Mouse (Mus musculus): ENCODE data around the gene Acvr1.

Gene Acvr1

DNA sequence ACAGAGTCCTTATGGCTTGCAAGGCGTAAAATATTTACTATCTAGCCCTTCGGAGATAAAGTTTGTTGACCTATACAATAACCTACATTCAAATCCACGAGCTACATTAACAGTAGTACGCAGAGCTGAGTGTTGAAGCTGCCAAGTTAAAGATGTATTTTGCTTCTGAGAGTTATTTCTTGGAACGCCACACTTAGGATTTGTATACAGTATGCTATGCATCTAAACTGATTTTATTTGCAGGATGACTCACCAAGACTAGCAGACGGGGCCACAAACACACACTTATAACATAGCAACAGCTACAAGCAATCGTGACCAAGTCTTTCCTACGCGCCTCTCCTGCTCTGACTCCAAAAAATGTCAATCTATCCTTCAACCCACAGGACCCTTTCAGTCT, 46.2 kb downstream of the Acvr1 start:
- DNase-seq (ENCODE audit: low read depth, low spot score): no peak

DNA sequence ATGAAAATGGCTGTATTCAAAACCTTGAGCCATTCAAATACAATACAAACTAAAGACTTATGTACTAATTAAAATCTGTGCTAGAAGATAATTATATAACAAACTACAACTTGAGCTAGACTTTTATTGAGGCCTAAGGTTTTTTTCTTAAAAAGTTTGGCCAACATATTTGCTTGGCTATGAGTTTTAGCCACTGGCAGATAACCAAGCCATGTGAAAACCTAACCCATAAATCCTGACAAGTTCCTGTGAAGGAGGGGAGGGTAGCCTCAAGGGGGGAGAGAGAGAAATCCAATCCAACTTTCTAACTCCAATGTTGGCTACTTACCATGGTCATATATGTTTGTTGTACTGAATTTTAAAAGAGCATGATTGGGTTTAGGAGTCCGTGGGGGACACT, 48.4 kb downstream of the Acvr1 start:
- DNase-seq (ENCODE audit: low read depth, low spot score): no peak

DNA sequence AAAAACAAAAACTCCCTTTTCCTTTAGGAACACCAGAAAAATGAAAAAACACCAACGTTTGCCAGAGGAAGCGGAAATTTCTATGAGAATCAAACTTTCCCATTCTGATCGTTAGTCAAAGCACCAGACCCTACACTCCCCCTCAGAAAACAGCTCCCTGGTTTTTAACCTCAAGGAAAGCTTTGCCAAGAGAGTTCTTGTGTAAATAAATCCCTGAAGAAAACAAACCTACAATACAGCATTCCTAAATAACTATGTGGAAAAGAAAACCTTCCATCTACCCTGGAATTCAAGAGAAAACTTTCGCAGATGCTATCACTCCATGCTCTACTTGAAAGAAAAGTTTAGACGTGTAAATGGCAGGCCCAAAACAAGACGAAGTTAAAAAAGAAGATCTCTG, 50.0 kb downstream of the Acvr1 start:
- DNase-seq (ENCODE audit: low read depth, low spot score): no peak

DNA sequence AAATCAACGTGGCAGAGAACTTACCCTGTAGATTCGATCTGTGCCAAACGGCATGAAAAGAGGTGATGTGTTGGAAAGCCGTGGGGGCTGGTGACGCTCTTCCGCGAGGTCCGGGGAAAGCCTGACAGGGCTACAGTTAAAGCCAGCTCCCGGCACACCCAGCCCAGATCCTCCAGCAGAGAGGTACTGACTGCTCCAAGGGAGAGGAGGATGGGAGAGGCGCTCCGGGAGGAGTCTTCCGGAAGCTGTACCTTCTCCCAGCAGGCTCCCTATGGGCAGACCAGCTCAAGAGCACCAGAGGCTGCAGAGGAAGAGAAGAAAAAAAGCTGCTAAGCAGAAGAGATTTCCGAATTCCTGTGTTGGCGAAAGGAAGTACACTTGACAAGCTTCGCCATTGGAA, 51.0 kb downstream of the Acvr1 start:
- no peak for DNase-seq (ENCODE audit: low read depth, low spot score)

DNA sequence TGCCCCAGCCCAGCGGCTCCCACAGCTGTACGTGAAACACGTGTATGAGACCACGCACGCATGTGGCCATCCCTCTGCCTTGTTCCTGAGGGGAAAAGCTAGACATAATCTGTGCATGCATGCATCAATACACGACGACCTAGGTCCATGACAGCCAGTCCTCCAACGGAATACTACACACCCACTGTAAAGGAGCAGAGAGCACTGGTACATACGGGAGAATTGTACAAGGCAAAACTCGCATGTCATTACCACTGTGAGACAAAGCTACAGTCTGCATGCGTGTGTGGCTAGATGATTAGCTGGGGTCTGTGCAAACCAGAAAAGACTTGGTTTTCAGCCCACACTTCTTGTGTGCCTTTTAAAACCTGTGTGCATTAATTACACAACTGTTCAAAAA, 52.5 kb downstream of the Acvr1 start:
- DNase-seq (ENCODE audit: low read depth, low spot score): no peak

DNA sequence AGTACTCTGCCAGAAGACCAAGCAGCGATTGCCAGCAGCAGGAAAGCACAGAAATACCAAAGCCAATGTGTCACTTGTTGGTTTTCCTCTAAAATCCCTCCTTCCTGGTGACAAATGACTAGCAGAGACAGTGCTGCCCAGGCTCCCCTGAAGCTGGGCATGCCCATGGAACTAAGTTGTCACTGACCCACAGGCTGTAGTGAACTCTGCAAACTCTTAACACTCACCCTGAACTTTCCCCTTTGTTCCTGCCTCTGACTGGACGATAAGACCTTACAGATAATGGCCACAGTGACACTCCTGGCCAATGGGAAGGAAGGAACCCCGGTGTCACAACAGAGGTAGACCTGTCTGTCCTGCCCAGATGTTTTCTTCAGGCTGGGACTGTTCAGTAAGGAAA, 53.7 kb downstream of the Acvr1 start:
- DNase-seq (ENCODE audit: low read depth, low spot score): no peak

DNA sequence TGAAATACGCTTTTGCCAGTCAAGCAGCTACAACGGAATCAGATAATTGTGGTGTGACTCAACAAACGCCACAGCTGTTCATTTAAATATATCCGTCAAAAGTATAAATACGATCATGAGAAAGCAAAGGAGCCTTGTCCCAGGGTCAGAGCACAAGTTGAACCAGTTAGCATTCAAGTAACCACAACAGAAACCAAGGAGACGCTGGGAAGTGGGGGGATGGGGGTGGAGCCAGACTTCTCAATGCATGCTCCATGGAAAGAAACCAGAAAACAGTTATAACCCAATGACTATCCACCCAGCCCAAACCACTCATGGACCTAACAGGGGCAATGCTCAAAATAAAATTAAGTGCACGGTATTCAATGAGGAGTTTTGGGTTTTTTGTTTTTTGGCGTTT, 56.8 kb downstream of the Acvr1 start:
- no peak for DNase-seq (ENCODE audit: low read depth, low spot score)

DNA sequence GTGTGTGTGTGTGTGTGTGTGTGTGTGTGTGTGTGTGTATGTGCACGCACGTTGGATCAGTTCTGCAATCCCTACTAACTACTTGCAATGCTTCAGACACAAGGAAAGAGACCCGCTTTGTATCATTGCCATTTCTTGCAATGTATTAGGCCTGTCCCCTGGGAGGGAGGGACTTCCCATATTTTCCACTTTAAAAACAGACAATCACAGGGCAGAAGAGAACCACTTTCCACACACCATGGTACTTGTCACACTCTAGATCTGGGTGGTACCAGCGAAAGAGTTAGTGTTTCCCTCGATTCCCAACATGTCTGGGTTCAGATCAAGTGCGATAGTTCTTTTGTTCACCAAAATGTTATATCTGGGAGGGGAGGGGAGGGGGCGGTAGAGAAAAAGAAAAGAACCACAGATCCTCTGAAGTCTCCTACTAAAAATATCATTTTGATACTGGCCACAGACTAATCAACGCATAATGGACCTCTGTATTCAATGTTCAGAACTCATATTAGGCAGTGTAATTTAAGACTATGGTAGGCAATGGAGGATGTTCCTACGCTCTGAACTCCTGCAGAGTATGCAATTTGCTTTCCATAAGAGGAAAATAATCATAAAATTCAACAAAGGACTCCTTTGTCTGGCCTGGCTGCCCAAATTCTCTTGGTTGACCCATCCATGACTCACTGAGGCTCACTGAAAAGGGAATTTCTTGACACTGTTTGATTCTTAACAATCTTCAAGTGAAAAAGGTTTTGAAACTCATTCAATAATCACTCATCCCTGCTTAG, 61.5 kb downstream of the Acvr1 start:
- DNase-seq (ENCODE audit: low read depth, low spot score): no peak

DNA sequence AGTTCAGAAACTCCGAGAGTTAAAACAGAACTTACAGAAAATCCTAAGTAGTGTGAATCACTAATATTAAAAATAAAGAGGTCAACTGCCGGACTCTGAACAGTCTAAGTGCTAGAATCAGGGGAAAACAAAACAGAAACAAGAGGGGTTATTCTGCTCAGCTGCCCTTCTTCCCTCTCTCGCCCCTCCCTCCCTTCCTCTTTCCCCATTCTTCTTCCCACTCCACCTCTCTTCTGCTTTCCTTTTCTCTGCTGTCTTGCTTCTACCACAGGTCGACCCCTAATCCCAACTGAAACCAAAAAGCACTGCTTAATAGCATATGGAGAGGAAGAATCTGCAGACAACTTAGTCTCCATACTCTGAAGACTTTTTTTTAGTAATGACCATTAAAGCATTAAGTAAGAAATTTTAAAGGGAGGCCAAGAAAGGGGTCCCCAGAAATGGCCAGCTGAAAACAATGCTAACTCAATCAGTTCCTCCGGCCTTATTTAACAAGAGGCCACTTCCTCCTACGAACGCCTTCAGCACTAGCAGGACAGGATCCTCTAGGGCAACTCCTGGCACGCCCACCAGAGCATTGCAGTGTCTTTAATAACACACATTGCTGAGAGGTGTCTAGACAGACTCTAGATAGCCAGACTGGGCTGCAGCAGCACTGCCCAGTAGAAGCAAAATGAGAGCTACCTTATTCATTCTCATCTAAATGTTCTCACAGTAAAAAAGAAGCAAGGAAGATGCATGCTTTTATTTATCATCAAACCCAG, 70.1 kb downstream of the Acvr1 start:
- DNase-seq (ENCODE audit: low read depth, low spot score): no peak

DNA sequence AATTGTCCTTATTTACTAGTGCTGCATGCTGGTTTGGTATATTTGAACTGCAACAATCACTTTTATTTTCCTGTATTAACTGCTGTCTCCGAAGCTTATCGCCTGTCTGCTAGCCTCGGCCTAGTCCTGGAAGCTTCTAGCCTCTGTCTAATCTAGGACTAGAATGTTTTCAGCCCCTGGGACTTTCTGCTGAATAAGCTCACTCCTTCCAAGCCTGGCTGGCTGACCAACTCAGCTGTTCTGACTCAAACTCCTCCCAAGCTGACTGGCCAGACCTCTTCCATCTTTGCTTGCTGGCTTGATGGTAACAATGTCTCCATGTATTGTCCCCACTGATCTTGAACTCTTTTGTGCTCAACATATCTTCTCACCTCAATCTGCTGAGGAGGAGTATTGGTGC, 71.7 kb downstream of the Acvr1 start:
- no peak for DNase-seq (ENCODE audit: low read depth, low spot score)

DNA sequence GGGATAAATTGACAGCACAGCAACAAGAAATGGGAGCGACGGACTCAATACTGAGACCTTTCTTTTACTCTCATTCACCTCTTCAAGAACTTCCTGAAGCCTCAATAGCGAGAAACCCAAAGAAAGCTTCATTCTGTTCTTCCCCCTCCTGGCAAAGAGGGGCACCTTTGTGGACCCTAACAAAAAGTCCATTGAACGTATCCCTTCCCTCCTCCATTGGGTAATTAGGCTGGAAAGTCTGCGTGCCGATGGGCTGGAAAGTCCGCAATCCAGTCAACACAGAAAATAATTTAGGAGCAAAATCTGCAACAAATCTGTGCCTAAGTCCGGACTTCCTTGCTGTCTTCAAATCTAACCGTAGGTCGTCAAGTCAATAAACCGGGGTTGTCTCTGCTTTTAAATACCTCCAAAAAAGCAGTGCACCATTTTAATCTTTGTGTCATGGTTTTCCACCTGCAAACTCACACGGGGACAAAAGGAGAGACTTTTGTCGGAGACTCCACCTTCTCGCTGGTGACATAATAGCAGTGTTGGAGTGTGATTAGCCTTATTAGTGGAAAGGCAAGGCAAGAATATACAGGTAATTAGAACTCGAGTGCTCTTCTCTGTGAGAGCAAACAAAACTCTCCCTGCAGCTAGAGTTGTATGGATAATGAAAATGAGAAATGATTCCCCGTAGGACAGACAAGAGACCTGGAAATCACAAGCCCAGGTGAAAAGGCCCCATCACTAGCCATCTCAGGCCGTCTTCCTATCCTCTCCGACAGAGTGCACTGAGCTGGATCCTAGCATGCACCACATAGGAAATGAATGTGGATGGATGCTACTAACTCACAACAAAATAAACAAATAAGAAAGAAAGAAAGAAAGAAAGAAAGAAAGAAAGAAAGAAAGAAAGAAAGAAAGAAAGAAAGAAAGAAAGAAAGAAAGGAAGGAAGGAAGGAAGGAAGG, 73.0 kb downstream of the Acvr1 start:
- no peak for DNase-seq (ENCODE audit: low read depth, low spot score)

DNA sequence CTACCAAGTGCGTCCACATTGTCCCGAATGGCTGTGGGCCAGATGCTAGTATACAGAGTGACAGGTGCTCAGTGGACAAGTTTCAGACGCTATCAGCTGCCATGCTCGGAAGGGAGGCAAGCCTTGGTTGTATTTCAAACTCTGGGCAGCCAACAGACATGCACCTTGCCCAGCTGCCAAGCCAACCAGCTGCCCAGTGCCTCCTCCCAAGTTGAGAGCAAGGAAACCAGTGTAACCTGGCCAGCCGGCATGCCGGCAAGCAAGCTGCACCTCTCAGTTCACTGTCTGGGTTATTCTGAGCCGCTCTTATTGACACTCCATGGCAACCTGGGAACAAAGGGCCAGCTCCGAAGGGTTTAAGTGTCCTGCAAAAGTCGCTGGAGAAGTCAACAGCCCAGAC, 77.7 kb downstream of the Acvr1 start:
- DNase-seq (ENCODE audit: low read depth, low spot score): no peak

DNA sequence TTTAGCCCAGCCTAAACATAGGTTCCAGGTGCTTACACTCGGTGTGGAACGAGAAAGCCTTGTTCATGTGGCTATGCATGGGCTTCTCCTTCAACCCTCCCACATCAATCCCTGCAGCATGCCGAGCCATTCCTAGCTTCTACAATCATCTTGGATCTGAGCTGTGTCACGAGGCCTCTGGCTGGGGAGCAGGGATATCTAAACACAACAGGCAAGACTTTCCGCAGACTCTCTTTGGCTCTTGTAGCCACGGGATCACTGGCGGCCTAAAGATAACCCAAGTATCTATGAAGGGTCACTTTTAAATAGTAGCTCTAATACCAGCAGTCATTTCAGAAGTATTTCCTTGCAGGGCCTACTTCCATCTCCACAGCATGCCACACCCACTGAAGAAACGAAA, 78.6 kb downstream of the Acvr1 start:
- no peak for DNase-seq (ENCODE audit: low read depth, low spot score)

DNA sequence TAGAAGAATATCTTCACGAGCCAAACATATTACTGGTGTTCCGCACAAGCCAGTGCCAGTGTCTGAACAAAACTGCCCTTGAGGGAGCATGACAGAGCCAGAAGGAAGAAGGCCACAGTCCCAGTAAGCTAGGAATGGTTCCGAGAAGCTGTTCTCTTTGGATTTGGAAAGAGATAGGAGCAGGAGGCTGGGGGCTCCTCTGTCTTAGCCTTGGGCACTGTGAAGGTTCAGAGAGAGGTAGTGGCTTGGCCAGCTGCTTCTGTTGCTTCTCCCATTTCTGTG, 79.7 kb downstream of the Acvr1 start:
- DNase-seq (ENCODE audit: low read depth, low spot score): no peak

DNA sequence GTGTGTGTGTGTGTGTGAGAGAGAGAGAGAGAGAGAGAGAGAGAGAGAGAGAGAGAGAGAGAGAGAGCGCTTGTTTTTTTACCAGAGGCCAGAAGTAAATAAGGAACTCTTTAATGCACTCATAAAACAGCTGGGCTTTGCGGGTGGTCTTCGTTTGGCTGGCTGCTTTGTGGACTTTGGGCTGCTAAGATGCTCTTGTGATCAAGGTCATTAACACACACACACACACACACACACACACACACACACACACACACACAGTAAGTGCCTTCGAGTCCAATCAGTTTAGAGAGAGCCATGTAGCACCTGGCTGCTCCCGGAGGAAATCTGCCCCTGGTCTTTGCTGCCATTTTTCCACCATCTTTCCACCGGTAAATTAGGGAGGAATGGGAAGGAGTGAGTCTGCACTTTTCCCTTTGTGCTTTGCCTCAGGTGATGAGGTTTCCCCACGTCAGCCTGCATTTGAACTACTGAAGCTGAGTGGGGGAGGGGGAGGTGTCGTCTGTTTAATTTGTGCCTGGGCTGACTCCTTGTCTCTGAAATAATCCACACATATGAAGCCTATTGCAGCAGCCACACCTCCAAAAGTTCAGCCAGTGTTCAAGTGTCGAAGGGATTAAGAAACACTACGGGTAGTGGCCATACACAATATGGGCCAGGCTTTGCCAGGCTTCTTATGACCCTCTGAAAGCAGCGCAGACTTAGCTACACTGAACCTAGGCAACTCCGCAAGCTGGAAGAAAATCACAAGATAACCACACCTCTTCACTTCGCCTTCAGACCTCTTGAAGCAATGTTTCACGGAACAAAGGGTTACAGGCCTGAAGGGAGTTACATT, 80.3 kb downstream of the Acvr1 start:
- DNase-seq (ENCODE audit: low read depth, low spot score): no peak

DNA sequence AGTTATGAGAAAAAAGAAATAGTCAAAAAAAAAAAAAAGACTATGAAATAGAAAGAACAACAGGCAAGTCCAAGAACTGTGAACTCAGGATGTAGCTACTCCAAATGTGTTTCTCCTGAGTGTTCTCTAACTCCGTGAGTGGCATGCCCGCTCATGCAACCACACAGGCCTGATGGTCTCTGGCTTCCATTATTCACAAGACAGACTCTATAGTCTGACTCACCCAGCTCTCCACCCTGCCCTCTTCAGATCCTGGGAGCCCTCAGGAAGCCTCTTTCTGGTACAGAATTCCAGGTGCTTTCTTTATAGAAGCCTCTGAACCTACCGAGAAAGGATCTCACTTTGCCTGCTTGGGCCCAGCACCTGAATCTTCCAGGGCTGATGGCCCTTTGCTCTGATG, 81.3 kb downstream of the Acvr1 start:
- DNase-seq (ENCODE audit: low read depth, low spot score): no peak

DNA sequence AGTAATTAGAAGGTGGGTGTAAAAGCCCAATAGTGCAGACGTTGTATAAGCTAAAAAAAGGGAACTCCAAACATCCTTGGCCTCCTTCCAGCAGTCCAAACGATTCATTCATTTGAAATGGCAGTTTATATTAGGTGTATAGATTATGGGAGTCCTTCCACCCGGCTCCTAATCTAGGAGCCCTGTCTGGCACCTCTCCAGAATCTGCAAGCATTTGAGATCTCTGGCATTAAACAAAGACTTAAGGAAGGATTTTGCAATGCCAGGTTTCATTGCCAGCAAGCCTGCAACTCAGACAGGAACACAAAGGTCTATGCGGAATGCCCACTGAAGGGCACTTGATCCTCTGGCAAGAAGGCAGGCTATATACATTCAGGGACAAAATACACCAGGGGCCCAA, 81.8 kb downstream of the Acvr1 start:
- DNase-seq (ENCODE audit: low read depth, low spot score): no peak

DNA sequence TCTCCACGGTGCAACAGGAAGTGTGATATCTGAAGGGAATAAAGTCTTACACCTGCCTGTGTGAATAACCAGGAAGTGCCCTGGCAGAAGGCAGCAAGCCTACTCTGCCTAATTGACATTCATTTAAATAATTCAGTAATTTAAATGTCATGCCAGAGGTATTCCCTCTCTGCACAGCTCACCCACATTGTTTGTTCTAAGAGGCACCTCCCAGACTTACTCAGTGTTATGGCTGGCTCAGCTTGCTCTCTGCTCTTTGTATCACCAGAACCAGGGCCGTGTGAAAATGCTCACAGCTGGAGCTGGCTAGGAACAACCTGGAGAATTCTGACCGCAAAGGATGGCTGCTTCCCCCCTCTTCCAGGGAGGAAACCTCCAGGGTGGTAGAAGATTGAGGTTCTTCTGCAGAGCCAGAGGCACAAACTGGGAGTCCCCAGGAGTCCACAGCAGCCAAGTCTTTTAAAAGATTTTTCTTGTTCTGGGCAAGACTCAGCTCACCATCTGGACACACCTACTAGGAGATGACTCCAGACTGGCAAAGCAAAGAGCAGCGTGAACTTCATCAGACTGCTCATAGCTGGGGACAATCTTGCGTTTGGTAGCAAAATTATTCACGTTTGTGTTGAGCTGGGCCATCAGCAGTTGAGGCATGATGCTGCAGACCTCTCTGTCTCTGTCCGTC, 82.5 kb downstream of the Acvr1 start:
- no peak for DNase-seq (ENCODE audit: low read depth, low spot score)

DNA sequence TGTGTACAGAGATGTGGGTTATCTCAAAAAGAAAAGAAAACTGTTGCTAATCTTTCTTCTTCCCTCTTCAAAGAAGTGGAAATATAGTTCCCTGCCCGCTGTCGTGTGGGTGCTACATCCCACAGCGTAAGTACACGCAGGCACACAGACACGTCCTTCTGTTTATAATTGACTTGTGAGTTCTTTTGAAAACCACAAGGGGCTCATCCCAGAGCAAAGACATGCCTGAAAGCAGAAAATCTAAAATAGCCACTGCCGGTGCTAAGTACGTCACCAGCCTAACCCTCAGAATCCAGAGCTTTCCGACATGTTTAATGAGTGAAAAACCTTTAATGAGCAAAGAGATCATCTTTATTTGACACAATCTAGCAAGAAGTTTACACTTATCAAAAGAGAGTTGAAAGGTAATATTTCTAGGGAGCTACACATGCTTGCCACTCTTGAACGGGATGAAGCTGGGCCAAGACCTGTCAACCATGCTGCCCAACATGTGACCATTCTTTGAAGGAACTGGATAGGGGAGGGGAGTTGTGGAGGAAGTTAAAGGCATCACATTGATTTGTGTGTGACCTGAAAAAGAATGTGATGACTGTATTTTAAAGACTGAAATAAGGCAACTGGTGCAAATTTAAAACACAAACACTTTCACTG, 85.4 kb downstream of the Acvr1 start:
- DNase-seq (ENCODE audit: low read depth, low spot score): no peak

DNA sequence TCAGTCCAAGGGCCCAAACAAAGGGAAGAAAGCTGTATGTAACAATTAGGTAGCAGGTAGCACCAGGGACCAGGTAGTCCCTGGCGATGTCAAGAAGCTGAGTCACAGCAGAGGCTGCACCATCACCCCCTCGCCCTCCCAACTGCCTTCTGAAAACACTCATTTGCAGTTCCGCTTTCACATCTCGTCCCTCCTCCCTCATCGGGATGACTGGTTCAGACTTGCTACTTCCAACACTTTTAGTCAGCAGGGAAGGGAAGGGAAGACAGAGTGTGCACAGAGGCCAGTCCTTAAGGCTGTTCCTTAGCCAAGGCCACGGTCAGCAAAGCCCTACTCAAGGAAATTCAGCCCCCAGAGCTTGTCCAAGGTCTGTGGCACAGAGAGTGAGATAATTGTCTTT, 86.2 kb downstream of the Acvr1 start:
- no peak for DNase-seq (ENCODE audit: low read depth, low spot score)
